Mouse (Mus musculus): ENCODE data around the gene Cphx3.
"Not testable (repeated sequence)": the region's sequence is repeated elsewhere in the genome, so short reads cannot be mapped to it uniquely, and the experiment has no call there.

- not testable (repeated sequence) for TF ChIP-seq CTCF, EP300 (IDR thresholded peaks at IDR 0.05)
Observed at GRCm38 (mm10) chr14:26216233-26217000, 134.3 kb downstream of the Cphx3 start.
